Mouse (Mus musculus) stomach, postnatal 0 days (tissue): ENCODE data around the gene Nsun7. TPM values are rescaled to one million over a fixed set of nuclear protein-coding genes. Genes with fewer than 3 reads are reported as not detected.

Experiments used
- ATAC-seq: fragments of 200-750 bp; cut with Nextera tagmentation; 2 replicates; pipeline ENCODE4 v1.8.0; 2017; ENCODE audit not compliant: low FRiP score, low TSS enrichment
- DNase-seq: peaks from one replicate; pipeline ENCODE4 v3.0.0-alpha.2; 2016; ENCODE audit warnings: low spot score
- H3K27ac ChIP-seq: fragments of 300-500 bp; sonication (generic); replicated peaks from 2 replicates; pipeline ENCODE4 v1.5.1; 2014; ENCODE audit warnings: mild to moderate bottlenecking, control low read depth
- H3K27me3 ChIP-seq: fragments of 300-500 bp; sonication (generic); 2 replicates; pipeline ENCODE4 v1.6.1; 2014; ENCODE audit warnings: low read length; ENCODE audit not compliant: control insufficient read depth, insufficient read depth
- H3K36me3 ChIP-seq: fragments of 300-500 bp; sonication (generic); 2 replicates; pipeline ENCODE4 v1.6.1; 2014; ENCODE audit warnings: low read length, mixed read lengths; ENCODE audit not compliant: control insufficient read depth, insufficient read depth
- H3K4me1 ChIP-seq: fragments of 300-500 bp; sonication (generic); replicated peaks from 2 replicates; pipeline ENCODE4 v1.6.1; 2014; ENCODE audit warnings: antibody characterized with exemption; ENCODE audit not compliant: control insufficient read depth, insufficient read depth
- H3K4me2 ChIP-seq: fragments of 300-500 bp; sonication (generic); replicated peaks from 2 replicates; pipeline ENCODE4 v1.6.1; 2014; ENCODE audit warnings: low read depth, mild to moderate bottlenecking, control low read depth, moderate library complexity
- H3K4me3 ChIP-seq: fragments of 300-500 bp; sonication (generic); 2 replicates; pipeline ENCODE4 v1.5.1; 2014; ENCODE audit warnings: low read depth, low read length, control low read depth
- H3K9ac ChIP-seq: fragments of 300-500 bp; sonication (generic); 2 replicates; pipeline ENCODE4 v1.6.1; 2014; ENCODE audit warnings: mild to moderate bottlenecking, low read length, control low read depth, mixed read lengths
- H3K9me3 ChIP-seq: fragments of 300-500 bp; sonication (generic); 2 replicates; pipeline ENCODE4 v1.6.1; 2016; ENCODE audit warnings: low read length; ENCODE audit not compliant: control insufficient read depth
- CTCF ChIP-seq: IDR thresholded peaks from 2 replicates; pipeline ENCODE4 v1.5.1; 2016; ENCODE audit warnings: antibody characterized with exemption, low read depth, mild to moderate bottlenecking, moderate library complexity
- EP300 ChIP-seq: optimal IDR thresholded peaks from 2 replicates; pipeline ENCODE3; 2016; ENCODE audit warnings: antibody characterized with exemption
- WGBS: fragments of 180-500 bp; shearing (Covaris S2); extraction: QIAGEN DNeasy Blood & Tissue Kit; methylation state at CpG from one replicate; pipeline ENCODE4 v1.1.7; 2014; 5-methylcytosine and 5-hydroxymethylcytosine counted together
- polyA plus RNA-seq: library from polyadenylated mRNA; unstranded; fragments of >200 nt; fragmentation: Nextera tagmentation; extraction: Ambion mirVana; gene quantifications from 2 replicates; pipeline ENCODE4 v1.2.1, GENCODE M21; 2015

The Nsun7 gene
- polyA plus RNA-seq, 1 experiment from 2014 or later, result 0.06 TPM

GRCm38 (mm10) chr5:66302873-66303272, 43.2 kb downstream of the Nsun7 start:
- no peak for ATAC-seq
- H3K27ac ChIP-seq, result no peak overlapping the region
- no peaks in the 10 kb centered on the region for H3K4me1 ChIP-seq
- TF ChIP-seq EP300 (no peak), CTCF (no peak)
- DNase-seq, result no peak
- no peaks in the 10 kb centered on the region for H3K27me3 ChIP-seq
- peaks cover 2% of the 10 kb centered on the region for H3K36me3 ChIP-seq
- H3K9me3 ChIP-seq, result no peaks in the 10 kb centered on the region
- 94% methylated on average over 2 of the region's 2 CpGs for WGBS
- no peak overlapping the region for H3K9ac ChIP-seq
- H3K4me2 ChIP-seq, result no peak overlapping the region
- no peak overlapping the region for H3K4me3 ChIP-seq

DNA sequence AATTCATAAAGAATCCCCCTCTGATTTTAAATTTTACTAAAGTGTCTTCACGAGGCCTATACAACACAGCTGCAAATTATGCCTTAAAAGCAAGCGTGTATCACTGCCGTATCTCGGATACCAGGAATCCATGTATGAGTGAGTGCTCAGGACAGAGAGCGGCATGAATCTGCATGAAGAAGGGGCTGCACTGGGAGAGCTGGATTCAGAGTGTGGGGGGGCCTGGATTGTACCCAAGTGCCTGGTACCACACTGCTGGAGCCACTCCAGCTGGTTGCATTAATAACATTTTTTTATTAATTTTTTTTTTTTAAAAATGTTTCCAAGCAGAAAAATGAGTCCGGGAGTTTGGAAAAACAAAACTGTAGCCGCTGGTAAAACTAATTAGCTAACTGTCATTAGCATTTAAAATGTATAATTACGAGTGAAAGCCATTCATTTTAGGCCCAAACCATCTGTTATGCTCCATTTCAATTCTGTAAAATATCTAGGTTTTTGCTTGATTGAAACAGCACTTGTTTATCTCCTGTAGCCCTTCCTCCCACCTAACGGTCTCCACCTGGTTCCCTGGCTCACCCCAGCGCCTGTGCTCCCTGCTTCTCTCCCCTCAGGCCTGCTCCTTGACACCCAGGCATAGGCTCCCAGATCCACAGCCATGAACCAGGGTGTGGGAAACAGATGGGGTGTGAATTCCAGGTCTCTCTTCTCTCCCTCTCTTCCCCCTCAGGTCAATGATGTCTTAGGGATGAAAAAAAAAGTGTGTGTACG, 44.8 kb downstream of the Nsun7 start:
- H3K36me3 ChIP-seq, result peaks cover 2% of the 10 kb centered on the region
- H3K4me3 ChIP-seq, result no peak overlapping the region
- no peak for ATAC-seq
- H3K27ac ChIP-seq, result no peak overlapping the region
- 85% methylated on average over 11 of the region's 11 CpGs for WGBS
- no peaks in the 10 kb centered on the region for H3K9me3 ChIP-seq
- DNase-seq, result no peak
- no peak overlapping the region for H3K9ac ChIP-seq
- no peaks in the 10 kb centered on the region for H3K4me1 ChIP-seq
- no peaks in the 10 kb centered on the region for H3K27me3 ChIP-seq
- H3K4me2 ChIP-seq, result no peak overlapping the region
- TF ChIP-seq EP300 (no peak), CTCF (no peak)

- DNase-seq, result no peak
- no peak for TF ChIP-seq CTCF
- no peak for TF ChIP-seq EP300
- H3K36me3 ChIP-seq, result peaks cover 2% of the 10 kb centered on the region
- no peak overlapping the region for H3K27ac ChIP-seq
- H3K9me3 ChIP-seq, result no peaks in the 10 kb centered on the region
- no peaks in the 10 kb centered on the region for H3K27me3 ChIP-seq
- no peak overlapping the region for H3K4me2 ChIP-seq
- ATAC-seq, result no peak
- no peak overlapping the region for H3K9ac ChIP-seq
- no peak overlapping the region for H3K4me3 ChIP-seq
- no peaks in the 10 kb centered on the region for H3K4me1 ChIP-seq
- 81% methylated on average over 8 of the region's 8 CpGs for WGBS
Measured at GRCm38 (mm10) chr5:66305511-66305910, 45.8 kb downstream of the Nsun7 start.

- 79% methylated on average over 9 of the region's 9 CpGs for WGBS
- DNase-seq (no peak), ATAC-seq (no peak)
- Histone ChIP-seq H3K36me3 (peaks cover 2% of the 10 kb centered on the region), H3K27me3 (no peaks in the 10 kb centered on the region), H3K9me3 (no peaks in the 10 kb centered on the region), H3K4me1 (no peaks in the 10 kb centered on the region), H3K9ac (no peak overlapping the region), H3K27ac (no peak overlapping the region), H3K4me2 (no peak overlapping the region), H3K4me3 (no peak overlapping the region)
- TF ChIP-seq CTCF (no peak), EP300 (no peak)
Measured at GRCm38 (mm10) chr5:66310328-66310727, 50.6 kb downstream of the Nsun7 start.

GRCm38 (mm10) chr5:66310806-66311205, 51.1 kb downstream of the Nsun7 start:
- 93% methylated on average over 11 of the region's 11 CpGs for WGBS
- no peak for DNase-seq
- ATAC-seq, result no peak

GRCm38 (mm10) chr5:66315791-66316190, 56.1 kb downstream of the Nsun7 start:
- Histone ChIP-seq H3K4me3 (no peak overlapping the region), H3K9me3 (no peaks in the 10 kb centered on the region), H3K27ac (no peak overlapping the region), H3K4me2 (no peak overlapping the region), H3K4me1 (no peaks in the 10 kb centered on the region), H3K27me3 (no peaks in the 10 kb centered on the region), H3K36me3 (no peaks in the 10 kb centered on the region), H3K9ac (no peak overlapping the region)
- 82% methylated on average over 5 of the region's 5 CpGs for WGBS
- TF ChIP-seq EP300 (no peak), CTCF (no peak)
- DNase-seq (no peak), ATAC-seq (no peak)

More at GRCm38 (mm10) chr5:66310806-66311205, 51.1 kb downstream of the Nsun7 start:
- H3K4me1 ChIP-seq, result no peaks in the 10 kb centered on the region
- TF ChIP-seq CTCF, result no peak
- H3K27me3 ChIP-seq, result no peaks in the 10 kb centered on the region
- H3K4me3 ChIP-seq, result no peak overlapping the region
- H3K36me3 ChIP-seq, result peaks cover 2% of the 10 kb centered on the region
- no peak overlapping the region for H3K4me2 ChIP-seq
- no peaks in the 10 kb centered on the region for H3K9me3 ChIP-seq
- H3K27ac ChIP-seq, result no peak overlapping the region
- no peak overlapping the region for H3K9ac ChIP-seq
